Mouse (Mus musculus) hematopoietic multipotent progenitor cell, adult 10-12 weeks (in vitro differentiated cells): ENCODE results near the gene Olfr1177-ps. TPM values are rescaled to one million over a fixed set of nuclear protein-coding genes. Genes with fewer than 3 reads are reported as not detected.

Experiments
- polyA plus RNA-seq: library from polyadenylated mRNA; stranded (reverse); fragments of >175 nt; gene quantifications from 2 replicates; pipeline ENCODE4 v1.2.3, GENCODE M21; 2012; ENCODE audit warnings: low replicate concordance

Olfr1177-ps gene
- not detected in 2 replicates for polyA plus RNA-seq

GRCm38 (mm10) chr2:88346392-88346791 is at the start of gene Olfr1177-ps:
Gene Olfr1177-ps (minus strand): TSS chr2:88346492.

DNA sequence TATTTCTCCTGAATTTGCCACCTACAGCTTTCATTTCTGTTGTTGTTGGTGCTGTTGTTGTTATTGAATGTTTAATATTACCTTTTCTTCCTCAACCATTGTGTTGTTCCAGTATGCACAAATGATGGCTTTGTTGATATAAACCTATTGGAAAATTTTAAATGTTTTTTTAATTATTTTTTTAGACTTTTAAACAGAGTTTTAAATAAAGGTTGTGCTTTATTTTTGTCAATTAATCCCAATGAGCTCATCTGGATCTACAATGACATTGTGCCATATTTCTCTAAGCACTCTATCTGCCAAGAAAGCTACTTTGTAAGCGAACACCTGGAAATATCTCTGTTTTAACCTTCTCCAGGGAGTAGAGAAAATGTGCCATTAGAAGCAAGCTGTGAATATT is 40.5 kb upstream of the Olfr1177-ps start, which contains the start of gene Olfr1178:
Gene Olfr1178, plus strand, starts transcription at position 301 of the 400 bp plus-strand sequence.

GRCm38 (mm10) chr2:88336421-88336820 is 9.9 kb downstream of the Olfr1177-ps start, which contains the start of gene Olfr1176:
Gene Olfr1176 (plus strand): TSS chr2:88336721.

GRCm38 (mm10) chr2:88327115-88327514 is 19.2 kb downstream of the Olfr1177-ps start, which contains the start of gene Olfr1175-ps:
Gene Olfr1175-ps (minus strand): TSS chr2:88327215.

GRCm38 (mm10) chr2:88315035-88315434 is 31.3 kb downstream of the Olfr1177-ps start, which contains the start of gene Olfr1174-ps:
Gene Olfr1174-ps (minus strand): TSS chr2:88315135.

Other genes starting within 250 kb of the Olfr1177-ps start
- gene Olfr1166, start 218.2 kb downstream of the Olfr1177-ps start, polyA plus RNA-seq: not detected in 2 replicates
- not detected in 2 replicates for gene Olfr1167, start 191.3 kb downstream of the Olfr1177-ps start, polyA plus RNA-seq
- gene Olfr1168, start 164.6 kb downstream of the Olfr1177-ps start, polyA plus RNA-seq: not detected in 2 replicates
- gene Olfr1170, start 118.2 kb downstream of the Olfr1177-ps start, polyA plus RNA-seq: not detected in 2 replicates
- gene Olfr1173, start 66.6 kb downstream of the Olfr1177-ps start, polyA plus RNA-seq: not detected in 2 replicates
- gene Olfr1174-ps, start 31.4 kb downstream of the Olfr1177-ps start, polyA plus RNA-seq: not detected in 2 replicates
- not detected in 2 replicates for gene Olfr1175-ps, start 19.3 kb downstream of the Olfr1177-ps start, polyA plus RNA-seq
- not detected in 2 replicates for gene Olfr1176, start 9.8 kb downstream of the Olfr1177-ps start, polyA plus RNA-seq
- not detected in 2 replicates for gene Olfr1178, start 40.6 kb upstream of the Olfr1177-ps start, polyA plus RNA-seq
- gene Olfr1179, start 60.0 kb upstream of the Olfr1177-ps start, polyA plus RNA-seq: not detected in 2 replicates
- not detected in 2 replicates for gene Olfr1180, start 72.7 kb upstream of the Olfr1177-ps start, polyA plus RNA-seq
- not detected in 2 replicates for gene Olfr1181, start 79.7 kb upstream of the Olfr1177-ps start, polyA plus RNA-seq
- not detected in 2 replicates for gene Gm13757, start 102.6 kb upstream of the Olfr1177-ps start, polyA plus RNA-seq
- gene Olfr1183, start 108.4 kb upstream of the Olfr1177-ps start, polyA plus RNA-seq: not detected in 2 replicates
- gene Olfr1184, start 137.1 kb upstream of the Olfr1177-ps start, polyA plus RNA-seq: not detected in 2 replicates
- not detected in 2 replicates for gene Olfr1185-ps1, start 146.8 kb upstream of the Olfr1177-ps start, polyA plus RNA-seq
- gene Olfr1186, start 172.1 kb upstream of the Olfr1177-ps start, polyA plus RNA-seq: not detected in 2 replicates
- not detected in 2 replicates for gene Olfr1188, start 210.4 kb upstream of the Olfr1177-ps start, polyA plus RNA-seq
- gene Olfr1189, start 240.0 kb upstream of the Olfr1177-ps start, polyA plus RNA-seq: not detected in 2 replicates